Mouse (Mus musculus) cortical plate, adult 2 months (tissue): ENCODE results near the gene Itpk1.

Experiments used
- CTCF ChIP-seq: fragments of 200-500 bp; IDR thresholded peaks from 2 replicates; pipeline ENCODE4 v1.5.1; 2011; ENCODE audit warnings: mild to moderate bottlenecking, control low read depth, low read length; ENCODE audit not compliant: insufficient read depth; ENCODE audit errors: extremely low read depth
- POLR2A ChIP-seq: fragments of 200-500 bp; IDR thresholded peaks from 2 replicates; pipeline ENCODE4 v1.6.1; 2011; ENCODE audit warnings: mild to moderate bottlenecking, low read length, control low read depth; ENCODE audit not compliant: insufficient read depth; ENCODE audit errors: extremely low read depth

DNA sequence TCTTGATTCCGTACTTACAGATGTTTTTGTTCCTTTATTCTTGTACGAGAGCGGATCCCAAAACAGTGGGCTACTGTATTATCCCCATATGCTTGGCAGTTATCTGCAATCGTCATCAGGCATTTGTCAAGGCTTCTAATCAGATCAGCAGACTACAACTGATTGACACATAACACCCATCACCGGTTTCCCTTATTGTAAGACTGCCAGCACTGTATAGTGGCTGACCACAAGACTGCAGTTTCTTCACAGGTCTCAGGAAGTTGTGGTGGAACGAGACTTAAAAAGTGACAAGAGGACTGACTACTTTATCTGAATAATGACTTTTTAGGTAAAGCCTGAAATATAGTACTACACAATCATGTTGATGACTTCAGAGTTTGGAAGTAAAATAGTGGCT lies 40.1 kb upstream of the Itpk1 start:
- TF ChIP-seq CTCF (no peak), POLR2A (no peak)
